Mouse (Mus musculus) cerebellum, adult 2 months (tissue): ENCODE measurements at regions not wholly inside any gene's neighbourhood (a gene's known extent, or its start where the extent isn't known, plus 50 kb on each side); places are given as distances from the start of the nearest gene placed in this dataset.

ENCODE experiments used
- CTCF ChIP-seq: fragments of 200-500 bp; IDR thresholded peaks from 2 replicates; pipeline ENCODE4 v1.5.1; 2011; ENCODE audit warnings: low read depth, mild to moderate bottlenecking, control low read depth, low read length, moderate library complexity, borderline replicate concordance; ENCODE audit not compliant: insufficient read depth
- POLR2A ChIP-seq: fragments of 200-500 bp; IDR thresholded peaks from 2 replicates; pipeline ENCODE4 v1.6.1; 2011; ENCODE audit warnings: low read length, control low read depth, borderline replicate concordance; ENCODE audit not compliant: insufficient read depth

GRCm38 (mm10) chr13:53862336-53862735, 193.2 kb downstream of the Drd1 start:
- TF ChIP-seq POLR2A (no peak), CTCF (no peak)
